Comparison of ENCODE assay signal across 7 mouse cellular contexts in genomic region chr9:41580067-41580466, GRCm38 (mm10).
DNase-seq lines count a peak whose midpoint lies in the region; ATAC-seq and TF ChIP-seq lines count a peak whose summit lies in the region.

No protein-coding gene starts in this region.

- H3K4me3 ChIP-seq in lung, embryonic 15.5 days = peak overlapping the region; percentile 52
- peak overlapping the region; percentile 81 for H3K4me3 ChIP-seq in forebrain, postnatal 0 days (ENCODE audit: low read depth, low read length)
- H3K4me3 ChIP-seq in limb, embryonic 12.5 days (replicated peaks) = peak overlapping the region; percentile 69
- H3K4me3 ChIP-seq in stomach, embryonic 16.5 days (replicated peaks; ENCODE audit: low read length) = peak overlapping the region; percentile 74

- H3K9me3 ChIP-seq in lung, embryonic 15.5 days = no peaks in the 10 kb centered on the region
- no peaks in the 10 kb centered on the region for H3K9me3 ChIP-seq in forebrain, postnatal 0 days (ENCODE audit: low read length)
- no peaks in the 10 kb centered on the region for H3K9me3 ChIP-seq in limb, embryonic 12.5 days
- no peaks in the 10 kb centered on the region for H3K9me3 ChIP-seq in stomach, embryonic 16.5 days (replicated peaks; ENCODE audit: control insufficient read depth, low read length)

- peak overlapping the region; percentile 50 for H3K9ac ChIP-seq in lung, embryonic 15.5 days
- H3K9ac ChIP-seq in forebrain, postnatal 0 days = peak overlapping the region; percentile 98
- H3K9ac ChIP-seq in limb, embryonic 12.5 days (replicated peaks) = peak overlapping the region; percentile 99
- peak overlapping the region; percentile 85 for H3K9ac ChIP-seq in stomach, embryonic 16.5 days (ENCODE audit: low read length)

- WGBS in lung, embryonic 15.5 days = 7% methylated on average over 4 of the region's 4 CpGs
- under 1% methylated on average over 4 of the region's 4 CpGs for WGBS in forebrain, postnatal 0 days
- 2% methylated on average over 4 of the region's 4 CpGs for WGBS in limb, embryonic 12.5 days
- 2% methylated on average over 4 of the region's 4 CpGs for WGBS in stomach, embryonic 16.5 days

- peak overlapping the region; percentile 72 for H3K4me2 ChIP-seq in lung, embryonic 15.5 days
- H3K4me2 ChIP-seq in forebrain, postnatal 0 days (ENCODE audit: low read depth) = peak overlapping the region; percentile 85
- peak overlapping the region; percentile 57 for H3K4me2 ChIP-seq in limb, embryonic 12.5 days
- peak overlapping the region; percentile 68 for H3K4me2 ChIP-seq in stomach, embryonic 16.5 days (ENCODE audit: low read depth, low read length)

- H3K36me3 ChIP-seq in lung, embryonic 15.5 days = no peaks in the 10 kb centered on the region
- H3K36me3 ChIP-seq in forebrain, postnatal 0 days (ENCODE audit: insufficient read depth) = no peaks in the 10 kb centered on the region
- H3K36me3 ChIP-seq in limb, embryonic 12.5 days = no peaks in the 10 kb centered on the region
- H3K36me3 ChIP-seq in stomach, embryonic 16.5 days (ENCODE audit: control insufficient read depth, insufficient read depth, low read length) = no peaks in the 10 kb centered on the region

- no peak for DNase-seq in lung, postnatal 25 days (ENCODE audit: low spot score)
- no peak for DNase-seq in forebrain, postnatal 0 days
- no peak for DNase-seq in spleen, adult 18-20 months
- no peak for DNase-seq in ovary, postnatal 14 days (ENCODE audit: low spot score)

- H3K27ac ChIP-seq in lung, embryonic 15.5 days = peak overlapping the region; percentile 86
- H3K27ac ChIP-seq in forebrain, postnatal 0 days (ENCODE audit: low read depth, low read length) = peak overlapping the region; percentile 99
- H3K27ac ChIP-seq in limb, embryonic 12.5 days = peak overlapping the region; percentile 100
- peak overlapping the region; percentile 90 for H3K27ac ChIP-seq in stomach, embryonic 16.5 days (ENCODE audit: low read length)

- peaks cover 10% of the 10 kb centered on the region for H3K4me1 ChIP-seq in lung, embryonic 15.5 days
- H3K4me1 ChIP-seq in forebrain, postnatal 0 days (ENCODE audit: insufficient read depth) = peaks cover 21% of the 10 kb centered on the region; the same call in 1 of the 2 replicates
- peaks cover 24% of the 10 kb centered on the region for H3K4me1 ChIP-seq in limb, embryonic 12.5 days (replicated peaks)
- H3K4me1 ChIP-seq in stomach, embryonic 16.5 days (ENCODE audit: control insufficient read depth, insufficient read depth, low read length) = peaks cover 10% of the 10 kb centered on the region; the same call in 1 of the 2 replicates

- peak; percentile 34; the same call in 1 of the 2 replicates for ATAC-seq in lung, embryonic 15.5 days (ENCODE audit: borderline replicate concordance, extremely low read depth, low FRiP score, low TSS enrichment)
- ATAC-seq in forebrain, postnatal 0 days = peak; percentile 6; the same call in 1 of the 2 replicates
- ATAC-seq in limb, embryonic 12.5 days (ENCODE audit: insufficient number of reproducible peaks, insufficient read depth, low FRiP score, low TSS enrichment, low read depth) = peak; percentile 28; the same call in 1 of the 2 replicates
- ATAC-seq in stomach, embryonic 16.5 days (ENCODE audit: insufficient read depth, low FRiP score) = 0 out of 2 replicates have a peak, but pooled peaks have one; percentile 9

- TF ChIP-seq CTCF in forebrain, postnatal 0 days (IDR thresholded peaks at IDR 0.05; ENCODE audit: low read depth) = no peak

- peaks cover 11% of the 10 kb centered on the region; the same call in 1 of the 2 replicates for H3K27me3 ChIP-seq in lung, embryonic 15.5 days
- H3K27me3 ChIP-seq in forebrain, postnatal 0 days (ENCODE audit: insufficient read depth, low read length) = no peaks in the 10 kb centered on the region
- H3K27me3 ChIP-seq in limb, embryonic 12.5 days = no peaks in the 10 kb centered on the region
- H3K27me3 ChIP-seq in stomach, embryonic 16.5 days (ENCODE audit: control insufficient read depth, insufficient read depth, low read length) = no peaks in the 10 kb centered on the region
